Mouse (Mus musculus) ovary, postnatal 10 days (tissue): ENCODE data around the gene Mcpt8.
"Not testable (repeated sequence)": the region's sequence is repeated elsewhere in the genome, so short reads cannot be mapped to it uniquely, and the experiment has no call there.

Experiments used
- DNase-seq: peaks from one replicate; pipeline ENCODE4 v3.0.0; 2022; ENCODE audit warnings: low spot score

Mcpt8 gene

DNA sequence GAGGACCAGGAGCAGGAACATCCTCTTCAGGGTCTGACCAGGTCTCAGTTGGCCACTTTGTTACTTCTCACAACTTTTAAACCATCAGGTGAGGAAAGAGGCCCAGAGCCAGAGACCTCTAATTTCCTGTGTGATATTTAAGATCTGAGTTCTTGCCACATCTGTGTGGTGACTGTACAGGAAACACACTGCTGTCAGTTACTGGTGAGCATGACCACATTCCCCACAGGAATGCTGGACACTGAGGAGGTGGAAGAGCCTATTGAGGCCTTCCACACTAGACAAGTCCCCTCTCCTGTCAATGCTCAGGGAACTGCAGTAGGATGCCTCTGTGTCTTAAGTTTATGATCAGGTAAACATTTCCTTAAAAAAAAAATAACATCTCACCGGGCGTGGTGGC, at the start of gene Mcpt8:
Mcpt8 (minus strand) TSS at position 107 of the 400 bp plus-strand sequence.
- no peak for DNase-seq

- not testable (repeated sequence) for DNase-seq
These were observed 48.6 kb upstream of the Mcpt8 start for GRCm38 (mm10) chr14:56133675-56134074.

DNA sequence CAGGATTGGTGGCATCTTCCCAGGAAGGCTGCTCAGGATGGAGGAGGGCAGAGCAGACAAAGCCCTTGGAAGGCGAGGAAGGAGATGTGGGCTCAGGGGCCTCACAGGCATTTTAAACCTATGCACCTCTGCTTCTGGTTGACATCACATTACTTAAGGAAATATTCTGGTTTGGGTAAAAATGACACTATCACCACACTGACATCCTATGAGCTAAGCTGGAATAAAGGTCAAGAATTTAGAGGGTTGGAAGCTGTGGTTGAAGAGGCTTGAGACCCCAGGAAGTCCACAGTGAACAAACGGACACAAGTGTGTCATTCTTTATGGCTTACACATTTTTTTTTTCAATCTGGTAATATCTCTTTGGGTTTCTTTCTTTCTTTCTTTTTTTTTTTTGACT, 47.4 kb upstream of the Mcpt8 start, which contains the start of gene Gzmd:
Gzmd (minus strand) TSS at position 101 of the 400 bp plus-strand sequence.
- DNase-seq = not testable (repeated sequence)

GRCm38 (mm10) chr14:56128341-56128740, 43.3 kb upstream of the Mcpt8 start:
- no peak for DNase-seq

- no peak for DNase-seq
These were observed 38.4 kb upstream of the Mcpt8 start for GRCm38 (mm10) chr14:56123516-56123915.

GRCm38 (mm10) chr14:56120525-56120924, 35.5 kb upstream of the Mcpt8 start, which contains the start of gene Gzme:
TSS of gene Gzme (minus strand) at chr14:56120625.
- no peak for DNase-seq

GRCm38 (mm10) chr14:56115531-56116310, 30.6 kb upstream of the Mcpt8 start:
- DNase-seq = not testable (repeated sequence)

GRCm38 (mm10) chr14:56105447-56106180, 20.5 kb upstream of the Mcpt8 start:
- DNase-seq = no peak

GRCm38 (mm10) chr14:56105016-56105415, 19.9 kb upstream of the Mcpt8 start:
- no peak for DNase-seq

GRCm38 (mm10) chr14:56103452-56103851, 18.4 kb upstream of the Mcpt8 start:
- no peak for DNase-seq

DNA sequence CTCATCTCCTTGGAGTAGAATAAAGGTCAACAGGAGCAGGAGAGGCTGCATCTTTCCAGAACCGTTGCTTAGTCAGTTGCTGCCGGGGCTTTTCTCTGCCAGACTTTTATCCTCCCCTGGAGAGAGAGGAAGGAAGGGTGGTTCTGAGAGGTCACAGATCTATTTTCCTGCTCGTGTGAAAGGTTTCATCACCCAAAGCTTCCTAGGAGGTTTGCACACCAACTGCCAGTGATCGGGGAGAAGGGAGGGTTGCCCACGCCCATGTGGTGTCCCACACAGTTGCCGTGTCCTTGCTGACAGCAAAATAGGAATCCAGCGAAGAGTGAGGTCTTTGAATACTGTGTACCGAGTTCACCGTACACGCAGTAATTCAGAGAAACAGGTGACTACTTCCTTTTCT, 17.3 kb upstream of the Mcpt8 start, which contains the start of gene Ctsg:
Ctsg (minus strand) TSS at position 189 of the 400 bp plus-strand sequence.
- no peak for DNase-seq

DNA sequence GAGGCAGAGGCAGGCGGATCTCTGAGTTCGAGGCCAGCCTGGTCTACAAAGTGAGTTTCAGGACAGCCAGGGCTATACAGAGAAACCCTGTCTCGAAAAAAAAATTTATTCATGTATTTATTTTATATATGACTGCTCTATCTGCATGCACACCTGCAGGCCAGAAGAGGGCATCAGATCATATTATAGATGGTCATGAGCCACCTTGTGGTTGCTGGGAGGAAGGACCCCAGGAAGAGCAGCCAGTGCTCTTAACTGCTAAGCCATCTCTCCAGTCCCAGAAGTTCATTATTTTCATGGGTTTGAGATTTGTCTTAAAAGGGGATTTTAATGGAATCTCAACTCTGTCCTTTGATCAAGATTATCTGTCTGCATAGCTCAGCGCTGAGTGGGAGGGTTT, 13.9 kb upstream of the Mcpt8 start:
- no peak for DNase-seq

GRCm38 (mm10) chr14:56097597-56097996, 12.5 kb upstream of the Mcpt8 start:
- no peak for DNase-seq

DNA sequence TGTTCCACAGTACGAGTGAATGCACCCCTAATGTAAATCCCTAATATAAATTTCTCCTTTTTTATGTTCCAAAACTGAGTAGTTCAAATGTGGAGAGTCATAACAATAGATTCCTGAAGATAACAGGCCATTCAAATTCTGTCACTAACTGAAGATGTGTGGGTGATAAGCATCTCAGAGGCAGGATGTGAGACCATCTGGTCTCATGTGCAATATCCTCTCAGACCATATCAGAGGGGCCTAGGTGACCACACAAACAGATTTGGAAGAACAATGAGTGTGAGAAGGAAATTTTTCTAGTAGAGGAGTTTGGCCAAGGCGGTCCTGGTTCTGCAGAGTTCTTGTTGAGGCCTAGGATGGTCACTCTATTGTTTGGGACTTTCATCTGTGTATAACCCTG, 8.3 kb upstream of the Mcpt8 start:
- no peak for DNase-seq

- no peak for DNase-seq
These were observed 1.6 kb upstream of the Mcpt8 start for GRCm38 (mm10) chr14:56086711-56087110.

DNA sequence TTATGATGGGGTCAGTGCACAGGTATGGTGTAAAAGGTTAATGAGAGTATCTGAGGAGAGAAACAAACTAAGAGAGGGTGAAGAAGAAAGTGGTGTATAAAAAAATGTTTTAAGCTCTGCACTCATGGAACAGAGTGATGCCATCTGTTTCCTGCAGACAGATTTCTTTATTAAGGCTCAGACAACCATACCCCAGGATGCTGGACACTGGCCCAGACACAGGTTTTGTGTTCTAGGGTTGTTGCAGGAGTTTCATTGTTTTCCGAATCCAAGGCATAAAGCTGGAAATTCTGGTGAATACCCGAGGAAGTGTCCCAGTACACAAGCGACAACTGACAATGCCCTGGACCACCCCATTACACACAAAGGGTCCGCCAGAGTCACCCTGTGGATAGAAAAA, 3.1 kb downstream of the Mcpt8 start:
- no peak for DNase-seq

DNA sequence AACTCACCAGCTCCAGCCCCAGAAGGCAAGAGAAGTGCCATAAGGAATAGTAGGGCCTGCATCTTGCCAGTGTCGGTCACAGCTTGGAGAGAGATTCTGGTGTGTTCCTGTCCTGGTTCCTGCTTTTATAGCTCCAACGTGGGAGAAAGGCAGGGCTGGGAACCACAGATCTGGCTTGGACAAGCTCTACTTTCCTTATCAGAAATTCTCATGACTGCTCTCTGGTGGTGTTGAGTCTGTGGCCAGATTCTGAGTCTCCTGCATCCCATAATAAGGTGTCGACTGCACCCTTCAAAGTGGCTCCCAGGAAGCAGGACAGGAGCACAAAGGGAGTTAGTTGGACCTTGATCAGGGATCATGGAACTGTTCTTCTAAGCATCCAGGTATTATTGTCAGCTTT, 22.9 kb downstream of the Mcpt8 start, which contains the start of gene Mcpt4:
Mcpt4 (minus strand) TSS at position 101 of the 400 bp plus-strand sequence.
- not testable (repeated sequence) for DNase-seq

DNA sequence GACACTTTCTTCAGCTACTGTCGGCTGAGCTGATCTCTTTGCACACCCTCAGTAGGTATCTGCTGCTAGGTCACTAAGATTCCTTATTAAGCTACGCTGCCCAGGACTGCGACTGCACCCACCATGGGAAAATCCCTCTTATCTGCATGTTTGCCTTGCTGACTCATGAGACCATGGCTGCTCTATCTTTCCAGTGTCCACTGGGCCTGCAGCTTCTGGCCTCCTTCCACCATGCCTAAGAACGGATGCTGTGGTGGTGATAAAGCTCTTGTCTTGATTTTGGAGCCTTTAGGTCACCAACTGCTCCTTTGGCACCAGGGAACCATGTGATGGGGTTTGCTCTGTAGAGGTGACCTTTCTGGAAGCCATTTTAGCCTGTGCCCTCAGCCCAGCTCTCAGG, 27.4 kb downstream of the Mcpt8 start:
- DNase-seq = no peak

GRCm38 (mm10) chr14:56055408-56055807, 29.7 kb downstream of the Mcpt8 start:
- DNase-seq = no peak

DNA sequence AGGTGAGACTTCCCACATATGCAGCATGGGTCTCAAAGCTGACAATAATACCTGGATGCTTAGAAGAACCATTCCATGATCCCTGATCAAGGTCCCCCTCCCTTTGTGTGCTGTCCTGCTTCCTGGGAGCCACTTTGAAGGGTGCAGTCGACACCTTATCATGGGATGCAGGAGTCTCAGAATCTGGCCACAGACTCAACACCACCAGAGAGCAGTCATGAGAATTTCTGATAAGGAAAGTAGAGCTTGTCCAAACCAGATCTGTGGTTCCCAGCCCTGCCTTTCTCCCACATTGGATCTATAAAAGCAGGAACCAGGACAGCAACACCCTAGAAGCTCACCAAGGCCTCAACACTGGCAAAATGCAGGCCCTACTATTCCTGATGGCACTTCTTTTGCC, 43.3 kb downstream of the Mcpt8 start, which contains the start of gene Mcpt2:
Mcpt2 (plus strand) TSS at position 250 of the 400 bp plus-strand sequence.
- not testable (repeated sequence) for DNase-seq

DNA sequence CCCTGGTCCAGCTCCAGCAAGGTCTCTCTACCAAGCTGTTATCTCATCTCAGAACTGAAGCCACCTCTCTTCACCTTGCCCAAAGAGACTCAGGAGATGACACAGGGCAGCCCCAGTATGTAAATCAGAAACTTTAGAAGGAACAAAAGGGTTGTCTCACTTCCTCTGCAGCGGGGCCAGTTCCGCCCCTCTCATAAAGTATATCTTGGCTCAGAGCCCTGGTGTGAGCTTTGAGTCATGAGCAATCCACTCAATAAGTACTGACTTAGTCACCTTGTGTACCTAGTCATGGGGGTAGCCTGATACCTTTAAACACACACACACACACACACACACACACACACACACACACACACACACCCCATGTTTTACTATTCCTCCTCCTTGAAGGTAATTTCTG, 50.6 kb downstream of the Mcpt8 start:
- no peak for DNase-seq
